Mouse (Mus musculus): Measurements from ENCODE around the gene Cxcl16.
"Not testable (repeated sequence)": the region's sequence is repeated elsewhere in the genome, so short reads cannot be mapped to it uniquely, and the experiment has no call there.

Cxcl16 gene

GRCm38 (mm10) chr11:70453261-70454044 lies 6.3 kb downstream of the Cxcl16 start:
- DNase-seq (ENCODE audit: low read depth) = peak; percentile 60

- DNase-seq (ENCODE audit: low read depth) = peak; percentile 98
These were observed 7.8 kb downstream of the Cxcl16 start, which contains the start of gene Med11 for GRCm38 (mm10) chr11:70451797-70452498. Gene Med11 (plus strand): TSS chr11:70451919.

GRCm38 (mm10) chr11:70450926-70451325 lies 8.9 kb downstream of the Cxcl16 start:
- no peak for DNase-seq (ENCODE audit: low read depth)

GRCm38 (mm10) chr11:70447373-70447772 lies 12.4 kb downstream of the Cxcl16 start:
- peak; percentile 47 for DNase-seq (ENCODE audit: low read depth)

- no peak for DNase-seq (ENCODE audit: low read depth)
These were observed 13.0 kb downstream of the Cxcl16 start for GRCm38 (mm10) chr11:70446756-70447155.

GRCm38 (mm10) chr11:70444667-70445066 lies 15.1 kb downstream of the Cxcl16 start:
- DNase-seq (ENCODE audit: low read depth) = no peak

GRCm38 (mm10) chr11:70443964-70444363 lies 15.8 kb downstream of the Cxcl16 start:
- DNase-seq (ENCODE audit: low read depth) = no peak

- no peak for DNase-seq (ENCODE audit: low read depth)
These were observed 17.9 kb downstream of the Cxcl16 start for GRCm38 (mm10) chr11:70441882-70442281.

GRCm38 (mm10) chr11:70440637-70441036 lies 19.1 kb downstream of the Cxcl16 start:
- DNase-seq (ENCODE audit: low read depth) = no peak

- no peak for DNase-seq (ENCODE audit: low read depth)
These were observed 20.9 kb downstream of the Cxcl16 start for GRCm38 (mm10) chr11:70438728-70439374.

- DNase-seq (ENCODE audit: low read depth) = peak; percentile 47
These were observed 22.4 kb downstream of the Cxcl16 start for GRCm38 (mm10) chr11:70437426-70437825.

- DNase-seq (ENCODE audit: low read depth) = peak; percentile 71
These were observed 24.3 kb downstream of the Cxcl16 start for GRCm38 (mm10) chr11:70435476-70435875.

- peak; percentile 68 for DNase-seq (ENCODE audit: low read depth)
These were observed 25.8 kb downstream of the Cxcl16 start for GRCm38 (mm10) chr11:70433951-70434350.

- DNase-seq (ENCODE audit: low read depth) = peak; percentile 65
These were observed 26.2 kb downstream of the Cxcl16 start for GRCm38 (mm10) chr11:70433569-70433943.

- peak; percentile 73 for DNase-seq (ENCODE audit: low read depth)
These were observed 26.8 kb downstream of the Cxcl16 start for GRCm38 (mm10) chr11:70432895-70433568.

GRCm38 (mm10) chr11:70432048-70432894 lies 27.5 kb downstream of the Cxcl16 start, which contains the start of gene Arrb2:
Gene Arrb2 (plus strand): TSS chr11:70432635.
- peak; percentile 99 for DNase-seq (ENCODE audit: low read depth)

GRCm38 (mm10) chr11:70431574-70431973 lies 28.2 kb downstream of the Cxcl16 start:
- no peak for DNase-seq (ENCODE audit: low read depth)

GRCm38 (mm10) chr11:70426598-70426997 lies 33.2 kb downstream of the Cxcl16 start:
- not testable (repeated sequence) for DNase-seq (ENCODE audit: low read depth)

GRCm38 (mm10) chr11:70419486-70419885 lies 40.3 kb downstream of the Cxcl16 start:
- no peak for DNase-seq (ENCODE audit: low read depth)

GRCm38 (mm10) chr11:70418199-70418598 lies 41.6 kb downstream of the Cxcl16 start:
- no peak for DNase-seq (ENCODE audit: low read depth)

GRCm38 (mm10) chr11:70413961-70414360 lies 45.8 kb downstream of the Cxcl16 start:
- DNase-seq (ENCODE audit: low read depth) = peak; percentile 92

Measured in induced T-regulatory cell, adult 2 months (primary cell).